Mouse (Mus musculus) adrenal gland, adult 2 months (tissue): ENCODE measurements around the gene Ybx2. TPM values are rescaled to one million over a fixed set of nuclear protein-coding genes. Genes with fewer than 3 reads are reported as not detected.
"Not testable (repeated sequence)": the region's sequence is repeated elsewhere in the genome, so short reads cannot be mapped to it uniquely, and the experiment has no call there.

Experiments used
- DNase-seq: peaks from one replicate; pipeline ENCODE4 v3.0.0; 2021
- polyA plus RNA-seq: library from polyadenylated mRNA; depleted of rRNA; stranded (reverse); fragments of >200 nt; gene quantifications from 2 replicates; pipeline ENCODE4 v1.2.3, GENCODE M21; 2012
- total RNA-seq, 2 experiments: library from RNA; stranded (reverse); gene quantifications; 2 replicates each; pipeline ENCODE4 v1.2.3; 2021

Gene Ybx2
- total and polyA plus RNA-seq, 3 experiments, result 12.9 to 21.8 (median 20.0) TPM

- DNase-seq, result no peak
These were observed 20.6 kb upstream of the Ybx2 start for GRCm38 (mm10) chr11:69914917-69915430.

GRCm38 (mm10) chr11:69915667-69916627 lies 19.6 kb upstream of the Ybx2 start:
- no peak for DNase-seq

GRCm38 (mm10) chr11:69916652-69917378 lies 18.8 kb upstream of the Ybx2 start:
- DNase-seq, result not testable (repeated sequence)

- no peak for DNase-seq
These were observed 18.1 kb upstream of the Ybx2 start for GRCm38 (mm10) chr11:69917379-69917948.

- no peak for DNase-seq
These were observed 17.5 kb upstream of the Ybx2 start for GRCm38 (mm10) chr11:69918118-69918517.

- no peak for DNase-seq
These were observed 16.5 kb upstream of the Ybx2 start for GRCm38 (mm10) chr11:69919053-69919452.

- peak; percentile 91 for DNase-seq
These were observed 15.8 kb upstream of the Ybx2 start for GRCm38 (mm10) chr11:69919661-69920265.

GRCm38 (mm10) chr11:69920266-69921031 lies 15.1 kb upstream of the Ybx2 start:
- peak; percentile 75 for DNase-seq

GRCm38 (mm10) chr11:69921114-69922011 lies 14.2 kb upstream of the Ybx2 start, which contains the start of gene Eif5a:
Gene Eif5a, minus strand, starts transcription at chr11:69921958.
- DNase-seq, result peak; percentile 100

GRCm38 (mm10) chr11:69922012-69922756 lies 13.4 kb upstream of the Ybx2 start:
- DNase-seq, result no peak

- DNase-seq, result no peak
These were observed 12.8 kb upstream of the Ybx2 start for GRCm38 (mm10) chr11:69922796-69923195.

- no peak for DNase-seq
These were observed 8.1 kb upstream of the Ybx2 start for GRCm38 (mm10) chr11:69927501-69927900.

- DNase-seq, result no peak
These were observed 5.9 kb upstream of the Ybx2 start for GRCm38 (mm10) chr11:69929712-69930111.

- not testable (repeated sequence) for DNase-seq
These were observed 5.4 kb upstream of the Ybx2 start for GRCm38 (mm10) chr11:69930176-69930575.

GRCm38 (mm10) chr11:69930967-69931537 lies 4.5 kb upstream of the Ybx2 start:
- DNase-seq, result no peak

GRCm38 (mm10) chr11:69931769-69932168 lies 3.8 kb upstream of the Ybx2 start:
- DNase-seq, result no peak

- no peak for DNase-seq
These were observed 3.3 kb upstream of the Ybx2 start for GRCm38 (mm10) chr11:69932254-69932653.

- no peak for DNase-seq
These were observed 2.5 kb upstream of the Ybx2 start for GRCm38 (mm10) chr11:69933066-69933465.

GRCm38 (mm10) chr11:69934169-69934568 lies 1.4 kb upstream of the Ybx2 start:
- DNase-seq, result peak; percentile 91
